Mouse (Mus musculus): ENCODE data around the gene Pard3. TPM values are rescaled to one million over a fixed set of nuclear protein-coding genes. Genes with fewer than 3 reads are reported as not detected.

Pard3 gene
- polyA plus RNA-seq, 1 experiment from 2014 or later, result 21.0 TPM

DNA sequence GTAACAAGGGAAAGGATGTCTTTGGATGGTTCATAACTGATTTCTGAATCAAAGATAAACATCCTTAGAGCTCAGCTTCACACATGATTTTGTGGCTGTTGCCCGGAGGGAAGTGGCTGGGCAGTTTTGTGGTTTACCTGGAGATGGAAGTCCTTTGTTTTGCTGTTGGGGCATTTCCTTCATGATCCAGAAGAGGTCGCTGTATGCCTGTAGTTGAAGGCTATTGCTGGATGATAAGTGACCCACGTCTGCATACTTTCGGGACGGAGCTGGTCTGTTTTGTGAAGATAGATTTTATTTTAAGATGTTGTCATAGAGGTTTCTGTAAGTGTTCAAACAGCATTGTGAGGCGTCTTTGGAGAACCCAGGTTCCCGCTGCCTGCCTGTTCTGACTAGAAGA lies 126.7 kb downstream of the Pard3 start:
- Histone ChIP-seq H3K27me3 (ENCODE audit: control insufficient read depth, insufficient read depth, low read length) (no peaks in the 10 kb centered on the region), H3K27ac (ENCODE audit: low read length) (no peak overlapping the region), H3K9ac (ENCODE audit: low read length) (no peak overlapping the region), H3K4me1 (ENCODE audit: control insufficient read depth, insufficient read depth, low read length) (peaks cover 17% of the 10 kb centered on the region), H3K4me3 (replicated peaks; ENCODE audit: low read length) (no peak overlapping the region), H3K9me3 (replicated peaks; ENCODE audit: control insufficient read depth, low read length) (no peaks in the 10 kb centered on the region), H3K4me2 (ENCODE audit: low read depth, low read length) (no peak overlapping the region), H3K36me3 (ENCODE audit: control insufficient read depth, insufficient read depth, low read length) (no peaks in the 10 kb centered on the region)
- no peak for ATAC-seq (ENCODE audit: insufficient read depth, low FRiP score)
- WGBS, result 25% methylated on average over 7 of the region's 7 CpGs

DNA sequence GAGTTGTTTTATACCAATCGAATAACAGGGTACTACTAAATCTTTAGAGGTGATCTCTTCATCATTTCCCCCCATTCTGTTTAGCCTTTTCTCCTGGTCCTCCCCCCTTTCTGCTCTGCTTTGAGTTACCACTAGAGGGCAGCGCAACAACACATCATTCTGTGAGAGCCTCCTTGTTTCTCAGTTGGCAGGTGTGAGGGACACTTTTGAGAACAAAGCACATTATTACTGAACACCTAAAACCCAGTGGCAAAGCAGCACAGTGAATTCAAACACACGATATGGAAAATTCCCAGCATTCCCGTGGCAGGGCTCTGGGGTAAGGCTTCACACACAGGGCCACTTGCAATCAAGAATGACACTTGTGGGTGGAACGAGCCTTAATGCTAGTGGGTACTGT lies 127.7 kb downstream of the Pard3 start:
- Histone ChIP-seq H3K27ac (ENCODE audit: low read length) (no peak overlapping the region), H3K9ac (ENCODE audit: low read length) (no peak overlapping the region), H3K27me3 (ENCODE audit: control insufficient read depth, insufficient read depth, low read length) (no peaks in the 10 kb centered on the region), H3K4me1 (ENCODE audit: control insufficient read depth, insufficient read depth, low read length) (peaks cover 13% of the 10 kb centered on the region), H3K36me3 (ENCODE audit: control insufficient read depth, insufficient read depth, low read length) (no peaks in the 10 kb centered on the region), H3K9me3 (replicated peaks; ENCODE audit: control insufficient read depth, low read length) (no peaks in the 10 kb centered on the region), H3K4me2 (ENCODE audit: low read depth, low read length) (no peak overlapping the region), H3K4me3 (replicated peaks; ENCODE audit: low read length) (no peak overlapping the region)
- 35% methylated on average over 5 of the region's 5 CpGs for WGBS
- ATAC-seq (ENCODE audit: insufficient read depth, low FRiP score), result no peak

DNA sequence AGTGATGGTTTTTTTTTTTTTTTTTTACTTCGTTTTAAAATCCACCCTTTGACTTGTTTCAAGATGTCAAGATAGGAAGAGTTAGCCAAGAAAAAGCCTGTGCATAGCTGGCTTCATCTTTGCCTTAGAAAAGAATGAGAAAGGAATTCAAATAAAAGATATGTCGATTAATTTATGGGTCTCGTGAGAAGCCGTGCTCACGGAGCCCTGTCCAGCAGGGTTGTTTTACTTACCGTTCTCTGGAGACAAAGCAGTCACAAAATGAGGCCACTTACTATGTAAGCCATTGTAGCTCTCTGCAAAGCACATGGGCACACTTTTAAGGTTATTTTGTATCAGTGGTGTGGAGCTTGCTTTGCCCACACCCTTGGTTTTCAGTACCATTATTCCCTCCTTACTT lies 128.1 kb downstream of the Pard3 start:
- peaks cover 13% of the 10 kb centered on the region for H3K4me1 ChIP-seq (ENCODE audit: control insufficient read depth, insufficient read depth, low read length)
- H3K36me3 ChIP-seq (ENCODE audit: control insufficient read depth, insufficient read depth, low read length), result no peaks in the 10 kb centered on the region
- H3K27ac ChIP-seq (ENCODE audit: low read length), result no peak overlapping the region
- no peak overlapping the region for H3K4me2 ChIP-seq (ENCODE audit: low read depth, low read length)
- no peaks in the 10 kb centered on the region for H3K9me3 ChIP-seq (replicated peaks; ENCODE audit: control insufficient read depth, low read length)
- no peak overlapping the region for H3K9ac ChIP-seq (ENCODE audit: low read length)
- H3K4me3 ChIP-seq (replicated peaks; ENCODE audit: low read length), result no peak overlapping the region
- H3K27me3 ChIP-seq (ENCODE audit: control insufficient read depth, insufficient read depth, low read length), result no peaks in the 10 kb centered on the region
- ATAC-seq (ENCODE audit: insufficient read depth, low FRiP score), result no peak
- 51% methylated on average over 6 of the region's 6 CpGs for WGBS

- WGBS, result 87% methylated on average over 10 of the region's 10 CpGs
- Histone ChIP-seq H3K4me1 (ENCODE audit: control insufficient read depth, insufficient read depth, low read length) (peaks cover 13% of the 10 kb centered on the region), H3K36me3 (ENCODE audit: control insufficient read depth, insufficient read depth, low read length) (no peaks in the 10 kb centered on the region), H3K27ac (ENCODE audit: low read length) (no peak overlapping the region), H3K9me3 (replicated peaks; ENCODE audit: control insufficient read depth, low read length) (no peaks in the 10 kb centered on the region), H3K27me3 (ENCODE audit: control insufficient read depth, insufficient read depth, low read length) (no peaks in the 10 kb centered on the region), H3K4me2 (ENCODE audit: low read depth, low read length) (no peak overlapping the region), H3K4me3 (replicated peaks; ENCODE audit: low read length) (no peak overlapping the region), H3K9ac (ENCODE audit: low read length) (no peak overlapping the region)
- no peak for ATAC-seq (ENCODE audit: insufficient read depth, low FRiP score)
Observed at GRCm38 (mm10) chr8:127192331-127192730, 128.6 kb downstream of the Pard3 start.

GRCm38 (mm10) chr8:127193375-127193774 lies 129.7 kb downstream of the Pard3 start:
- H3K27ac ChIP-seq (ENCODE audit: low read length), result no peak overlapping the region
- H3K4me1 ChIP-seq (ENCODE audit: control insufficient read depth, insufficient read depth, low read length), result peaks cover 13% of the 10 kb centered on the region
- H3K36me3 ChIP-seq (ENCODE audit: control insufficient read depth, insufficient read depth, low read length), result no peaks in the 10 kb centered on the region
- H3K9ac ChIP-seq (ENCODE audit: low read length), result no peak overlapping the region
- H3K4me2 ChIP-seq (ENCODE audit: low read depth, low read length), result no peak overlapping the region
- no peaks in the 10 kb centered on the region for H3K9me3 ChIP-seq (replicated peaks; ENCODE audit: control insufficient read depth, low read length)
- H3K4me3 ChIP-seq (replicated peaks; ENCODE audit: low read length), result no peak overlapping the region
- no peaks in the 10 kb centered on the region for H3K27me3 ChIP-seq (ENCODE audit: control insufficient read depth, insufficient read depth, low read length)
- no peak for ATAC-seq (ENCODE audit: insufficient read depth, low FRiP score)
- 70% methylated on average over 6 of the region's 6 CpGs for WGBS

GRCm38 (mm10) chr8:127194786-127195407 lies 131.2 kb downstream of the Pard3 start:
- ATAC-seq (ENCODE audit: insufficient read depth, low FRiP score), result no peak
- 80% methylated on average over 15 of the region's 15 CpGs for WGBS
- Histone ChIP-seq H3K4me2 (ENCODE audit: low read depth, low read length) (no peak overlapping the region), H3K36me3 (ENCODE audit: control insufficient read depth, insufficient read depth, low read length) (no peaks in the 10 kb centered on the region), H3K9me3 (replicated peaks; ENCODE audit: control insufficient read depth, low read length) (no peaks in the 10 kb centered on the region), H3K4me3 (replicated peaks; ENCODE audit: low read length) (no peak overlapping the region), H3K4me1 (ENCODE audit: control insufficient read depth, insufficient read depth, low read length) (peaks cover 7% of the 10 kb centered on the region), H3K27ac (ENCODE audit: low read length) (no peak overlapping the region), H3K27me3 (ENCODE audit: control insufficient read depth, insufficient read depth, low read length) (no peaks in the 10 kb centered on the region), H3K9ac (ENCODE audit: low read length) (no peak overlapping the region)

GRCm38 (mm10) chr8:127196505-127197265 lies 133.0 kb downstream of the Pard3 start:
- H3K4me1 ChIP-seq (ENCODE audit: control insufficient read depth, insufficient read depth, low read length), result no peaks in the 10 kb centered on the region
- H3K27ac ChIP-seq (ENCODE audit: low read length), result no peak overlapping the region
- H3K9me3 ChIP-seq (replicated peaks; ENCODE audit: control insufficient read depth, low read length), result no peaks in the 10 kb centered on the region
- H3K9ac ChIP-seq (ENCODE audit: low read length), result no peak overlapping the region
- no peak for ATAC-seq (ENCODE audit: insufficient read depth, low FRiP score)
- WGBS, result 68% methylated on average over 13 of the region's 13 CpGs
- H3K4me2 ChIP-seq (ENCODE audit: low read depth, low read length), result no peak overlapping the region
- no peaks in the 10 kb centered on the region for H3K36me3 ChIP-seq (ENCODE audit: control insufficient read depth, insufficient read depth, low read length)
- no peaks in the 10 kb centered on the region for H3K27me3 ChIP-seq (ENCODE audit: control insufficient read depth, insufficient read depth, low read length)
- H3K4me3 ChIP-seq (replicated peaks; ENCODE audit: low read length), result no peak overlapping the region

DNA sequence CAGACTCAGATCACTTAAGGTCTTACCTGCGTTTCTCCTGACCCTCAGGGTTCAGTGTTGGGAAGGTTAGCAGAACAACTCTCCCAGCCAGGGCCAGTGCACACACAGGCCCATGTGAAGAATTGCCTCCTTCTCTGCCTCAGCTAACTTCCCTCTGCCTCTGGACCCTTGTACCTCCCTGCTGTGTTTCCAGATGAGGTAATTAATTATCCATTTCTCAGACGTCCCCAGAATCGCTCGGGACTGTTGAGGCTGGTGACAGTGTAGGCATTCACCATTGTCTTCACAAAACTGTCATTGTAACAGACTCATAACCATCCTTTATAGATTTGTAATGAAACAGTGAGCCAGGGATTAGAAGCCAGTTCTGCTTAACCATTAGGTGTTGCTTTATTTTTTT lies 143.8 kb downstream of the Pard3 start:
- no peak overlapping the region for H3K4me3 ChIP-seq (replicated peaks; ENCODE audit: low read length)
- H3K4me1 ChIP-seq (ENCODE audit: control insufficient read depth, insufficient read depth, low read length), result peaks cover 14% of the 10 kb centered on the region; the same call in 1 of the 2 replicates
- H3K36me3 ChIP-seq (ENCODE audit: control insufficient read depth, insufficient read depth, low read length), result no peaks in the 10 kb centered on the region
- no peak overlapping the region for H3K9ac ChIP-seq (ENCODE audit: low read length)
- WGBS, result 46% methylated on average over 4 of the region's 4 CpGs
- H3K27ac ChIP-seq (ENCODE audit: low read length), result no peak overlapping the region
- H3K4me2 ChIP-seq (ENCODE audit: low read depth, low read length), result no peak overlapping the region
- ATAC-seq (ENCODE audit: insufficient read depth, low FRiP score), result no peak
- H3K27me3 ChIP-seq (ENCODE audit: control insufficient read depth, insufficient read depth, low read length), result no peaks in the 10 kb centered on the region
- no peaks in the 10 kb centered on the region for H3K9me3 ChIP-seq (replicated peaks; ENCODE audit: control insufficient read depth, low read length)

DNA sequence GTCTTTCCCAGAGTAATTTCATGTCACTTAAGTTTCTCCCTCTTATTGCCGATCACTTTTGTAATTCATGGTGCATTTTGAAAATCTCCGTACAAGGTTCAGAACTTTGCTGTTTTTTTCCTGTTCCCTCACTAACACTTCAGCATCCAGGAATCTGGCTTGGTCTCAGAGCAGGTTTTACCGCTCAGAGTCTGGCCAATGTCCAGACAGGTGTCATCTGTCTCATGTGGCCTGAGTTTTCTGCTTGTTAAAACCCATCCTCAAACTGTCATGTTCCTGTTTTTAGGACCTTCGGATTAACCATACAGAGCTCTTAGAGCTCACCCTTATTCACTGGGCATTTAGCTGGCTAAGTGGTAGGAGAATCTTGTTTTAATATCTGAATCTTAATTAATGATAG lies 146.9 kb downstream of the Pard3 start:
- WGBS, result 66% methylated on average over 4 of the region's 4 CpGs
- no peak overlapping the region for H3K4me2 ChIP-seq (ENCODE audit: low read depth, low read length)
- no peak overlapping the region for H3K4me3 ChIP-seq (replicated peaks; ENCODE audit: low read length)
- no peaks in the 10 kb centered on the region for H3K27me3 ChIP-seq (ENCODE audit: control insufficient read depth, insufficient read depth, low read length)
- no peak overlapping the region for H3K27ac ChIP-seq (ENCODE audit: low read length)
- peaks cover 31% of the 10 kb centered on the region for H3K4me1 ChIP-seq (ENCODE audit: control insufficient read depth, insufficient read depth, low read length)
- no peak overlapping the region for H3K9ac ChIP-seq (ENCODE audit: low read length)
- ATAC-seq (ENCODE audit: insufficient read depth, low FRiP score), result no peak
- H3K36me3 ChIP-seq (ENCODE audit: control insufficient read depth, insufficient read depth, low read length), result no peaks in the 10 kb centered on the region
- no peaks in the 10 kb centered on the region for H3K9me3 ChIP-seq (replicated peaks; ENCODE audit: control insufficient read depth, low read length)
